ENCODE assay signal across 8 mouse cellular contexts in the genomic region with DNA sequence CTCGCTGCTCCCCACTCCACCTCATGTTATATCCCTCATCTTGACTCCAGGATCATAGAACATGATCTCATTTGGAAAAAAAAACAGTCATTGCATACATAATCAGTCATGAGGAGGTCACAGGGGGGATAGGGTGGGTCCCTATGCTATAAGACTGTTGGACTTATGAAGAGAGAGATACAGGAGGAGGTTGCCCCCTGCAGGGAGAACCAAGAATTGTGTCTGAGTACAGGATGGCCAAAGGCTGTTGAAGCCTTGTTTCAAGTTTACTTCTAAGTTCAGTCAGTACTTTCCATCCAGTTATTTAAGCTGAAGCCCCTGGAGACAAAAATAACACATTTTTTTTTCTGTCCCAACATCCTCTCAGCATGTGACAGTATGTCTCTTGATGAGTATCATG.
DNase-seq lines count a peak whose midpoint lies in the region.

No protein-coding gene starts in this region.

- peak; percentile 80 to 83 for DNase-seq in cerebellum, postnatal 10 days
- DNase-seq in cerebellum, adult 11-12 months, result no peak
- DNase-seq in ovary, postnatal 14 days (ENCODE audit: low spot score), result peak; percentile 13
- DNase-seq in ovary, postnatal 36 days (ENCODE audit: low spot score), result no peak
- peak; percentile 29 for DNase-seq in embryo, embryonic 11.5 days (ENCODE audit: low read depth, low spot score)
- peak; percentile 66 for DNase-seq in kidney, postnatal 14 days
- peak; percentile 48 for DNase-seq in lung, postnatal 14 days
- DNase-seq in thymus, postnatal 14 days, result peak; percentile 25

Comparison
In these comparisons a context has a peak if more than half of its experiments do, and no peak if none do; other contexts are left out.
1. DNase-seq: peak in cerebellum, postnatal 10 days (2 of 2), ovary, postnatal 14 days (single experiment), embryo, embryonic 11.5 days (single experiment), kidney, postnatal 14 days (single experiment), lung, postnatal 14 days (single experiment) and thymus, postnatal 14 days (single experiment); none in cerebellum, adult 11-12 months (single experiment) and ovary, postnatal 36 days (single experiment).